Mouse (Mus musculus) kidney, embryonic 14.5 days (tissue): ENCODE measurements around the gene Smarcc1. TPM values are rescaled to one million over a fixed set of nuclear protein-coding genes. Genes with fewer than 3 reads are reported as not detected.

Source experiments
- ATAC-seq: fragments of 200-750 bp; cut with Nextera tagmentation; 2 replicates; pipeline ENCODE4 v1.8.0; 2017; ENCODE audit warnings: moderate number of reproducible peaks, mild to moderate bottlenecking, moderate TSS enrichment, moderate library complexity; ENCODE audit not compliant: low FRiP score, low TSS enrichment
- H3K27ac ChIP-seq: fragments of 300-500 bp; sonication (generic); 2 replicates; pipeline ENCODE4 v1.5.1; 2014; ENCODE audit warnings: low read depth, mild to moderate bottlenecking, low read length, moderate library complexity, mixed read lengths
- H3K27me3 ChIP-seq: fragments of 300-500 bp; sonication (generic); 2 replicates; pipeline ENCODE4 v1.6.1; 2014; ENCODE audit warnings: mild to moderate bottlenecking, low read length; ENCODE audit not compliant: control insufficient read depth, insufficient read depth
- H3K36me3 ChIP-seq: fragments of 300-500 bp; sonication (generic); 2 replicates; pipeline ENCODE4 v1.6.1; 2014; ENCODE audit warnings: low read length, mixed read lengths; ENCODE audit not compliant: control insufficient read depth, insufficient read depth
- H3K4me1 ChIP-seq: fragments of 300-500 bp; sonication (generic); 2 replicates; pipeline ENCODE4 v1.6.1; 2014; ENCODE audit warnings: low read length, mixed read lengths; ENCODE audit not compliant: control insufficient read depth, insufficient read depth
- H3K4me2 ChIP-seq: fragments of 300-500 bp; sonication (generic); replicated peaks from 2 replicates; pipeline ENCODE4 v1.6.1; 2014; ENCODE audit warnings: low read depth, mild to moderate bottlenecking, low read length
- H3K4me3 ChIP-seq: fragments of 300-500 bp; sonication (generic); 2 replicates; pipeline ENCODE4 v1.5.1; 2014; ENCODE audit warnings: mild to moderate bottlenecking, low read length
- H3K9ac ChIP-seq: fragments of 300-500 bp; sonication (generic); 2 replicates; pipeline ENCODE4 v1.6.1; 2014; ENCODE audit warnings: low read depth, mild to moderate bottlenecking, low read length, moderate library complexity
- H3K9me3 ChIP-seq: fragments of 300-500 bp; sonication (generic); 2 replicates; pipeline ENCODE4 v1.6.1; 2016; ENCODE audit warnings: low read length; ENCODE audit not compliant: control insufficient read depth
- WGBS: fragments of 180-500 bp; shearing (Covaris S2); extraction: QIAGEN DNeasy Blood & Tissue Kit; methylation state at CpG from one replicate; pipeline ENCODE4 v1.1.7; 2014; 5-methylcytosine and 5-hydroxymethylcytosine counted together
- microRNA-seq: library from miRNA; unstranded; fragments of <30 nt; microRNA quantifications from one replicate; pipeline ENCODE4, GENCODE M21; 2016
- polyA plus RNA-seq: library from polyadenylated mRNA; unstranded; fragments of >200 nt; fragmentation: Nextera tagmentation; extraction: Ambion mirVana; gene quantifications from 2 replicates; pipeline ENCODE4 v1.2.1, GENCODE M21; 2014

The Smarcc1 gene
- polyA plus RNA-seq, 1 experiment from 2014 or later, result 198 TPM

DNA sequence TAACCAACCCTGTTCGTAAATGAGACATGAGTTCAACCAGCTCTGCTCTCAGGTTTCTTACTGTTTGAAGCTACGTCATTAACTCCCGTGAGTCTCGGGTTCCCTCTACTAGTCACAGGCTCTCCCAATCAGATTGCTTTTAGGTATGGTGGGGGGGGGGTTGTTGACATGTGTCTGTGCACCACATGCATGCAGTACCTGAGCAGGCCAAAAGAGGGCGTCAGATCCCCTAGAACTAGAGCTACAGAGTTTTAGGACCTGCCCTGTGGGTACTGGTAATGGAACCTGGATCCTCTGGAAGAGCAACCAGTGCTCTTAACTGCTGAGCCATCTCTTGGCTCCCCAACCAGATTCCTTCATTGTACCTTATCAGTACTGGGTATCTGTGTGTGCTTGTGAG is 158.4 kb downstream of the Smarcc1 start:
- Histone ChIP-seq H3K9me3 (no peaks in the 10 kb centered on the region), H3K27ac (no peak overlapping the region), H3K4me2 (no peak overlapping the region), H3K36me3 (no peaks in the 10 kb centered on the region), H3K4me1 (no peaks in the 10 kb centered on the region), H3K4me3 (no peak overlapping the region), H3K9ac (no peak overlapping the region), H3K27me3 (no peaks in the 10 kb centered on the region)
- 47% methylated on average over 5 of the region's 5 CpGs for WGBS
- ATAC-seq, result no peak

DNA sequence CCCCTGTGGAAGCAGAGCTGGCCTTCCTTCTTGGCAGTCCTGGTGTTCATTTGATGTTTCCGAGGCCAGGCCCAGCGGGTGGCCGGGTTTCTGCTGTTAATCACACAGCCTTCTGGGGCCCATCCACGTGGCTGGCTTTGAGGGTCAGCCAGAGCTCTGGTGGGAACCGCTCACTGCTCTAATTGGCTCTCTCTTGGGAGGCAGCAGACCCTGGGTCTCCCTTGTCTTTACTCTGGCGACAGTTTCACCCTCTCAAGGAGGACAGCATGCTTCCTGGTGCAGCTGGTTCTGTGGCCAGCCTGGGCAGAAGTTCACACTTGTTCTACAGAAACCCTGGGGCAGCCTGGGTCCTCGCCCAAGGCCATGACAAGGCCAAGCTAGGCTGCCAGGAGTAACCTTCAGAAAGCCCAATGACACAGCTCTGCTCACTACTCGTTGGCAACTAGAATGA is 159.9 kb downstream of the Smarcc1 start:
- Histone ChIP-seq H3K4me3 (no peak overlapping the region), H3K27me3 (no peaks in the 10 kb centered on the region), H3K9me3 (no peaks in the 10 kb centered on the region), H3K9ac (no peak overlapping the region), H3K36me3 (no peaks in the 10 kb centered on the region), H3K4me2 (no peak overlapping the region), H3K27ac (no peak overlapping the region), H3K4me1 (no peaks in the 10 kb centered on the region)
- ATAC-seq, result no peak
- WGBS, result 59% methylated on average over 8 of the region's 8 CpGs

DNA sequence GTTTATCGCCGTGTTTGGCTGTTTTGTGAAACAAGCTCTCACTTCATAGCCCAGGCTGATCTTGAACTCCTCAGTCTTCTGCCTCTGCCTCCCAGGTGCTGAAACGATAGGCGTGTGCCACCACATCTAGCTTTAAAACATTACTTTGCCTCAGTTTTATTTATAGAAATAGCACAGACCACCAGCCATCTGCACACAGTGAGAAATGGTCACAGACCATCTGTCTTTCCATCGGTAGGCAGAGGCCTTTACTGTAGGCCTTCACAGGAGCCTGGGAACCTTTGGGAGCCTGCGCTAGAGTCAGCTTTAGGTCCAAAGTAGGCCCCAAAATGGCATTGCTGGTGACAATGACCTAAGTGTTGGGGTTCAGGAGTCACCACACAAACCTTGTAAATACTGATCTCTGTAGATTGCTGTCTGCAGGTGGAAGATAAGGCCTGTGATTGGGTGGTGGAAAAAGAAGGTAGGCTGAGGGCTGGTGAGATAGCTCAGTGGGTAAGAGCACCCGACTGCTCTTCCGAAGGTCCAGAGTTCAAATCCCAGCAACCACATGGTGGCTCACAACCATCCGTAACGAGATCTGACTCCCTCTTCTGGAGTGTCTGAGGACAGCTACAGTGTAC is 166.7 kb downstream of the Smarcc1 start:
- Histone ChIP-seq H3K4me3 (no peak overlapping the region), H3K9ac (no peak overlapping the region), H3K36me3 (no peaks in the 10 kb centered on the region), H3K27me3 (no peaks in the 10 kb centered on the region), H3K9me3 (no peaks in the 10 kb centered on the region), H3K4me2 (no peak overlapping the region), H3K27ac (no peak overlapping the region), H3K4me1 (no peaks in the 10 kb centered on the region)
- no peak for ATAC-seq
- WGBS, result 95% methylated on average over 8 of the region's 10 CpGs

DNA sequence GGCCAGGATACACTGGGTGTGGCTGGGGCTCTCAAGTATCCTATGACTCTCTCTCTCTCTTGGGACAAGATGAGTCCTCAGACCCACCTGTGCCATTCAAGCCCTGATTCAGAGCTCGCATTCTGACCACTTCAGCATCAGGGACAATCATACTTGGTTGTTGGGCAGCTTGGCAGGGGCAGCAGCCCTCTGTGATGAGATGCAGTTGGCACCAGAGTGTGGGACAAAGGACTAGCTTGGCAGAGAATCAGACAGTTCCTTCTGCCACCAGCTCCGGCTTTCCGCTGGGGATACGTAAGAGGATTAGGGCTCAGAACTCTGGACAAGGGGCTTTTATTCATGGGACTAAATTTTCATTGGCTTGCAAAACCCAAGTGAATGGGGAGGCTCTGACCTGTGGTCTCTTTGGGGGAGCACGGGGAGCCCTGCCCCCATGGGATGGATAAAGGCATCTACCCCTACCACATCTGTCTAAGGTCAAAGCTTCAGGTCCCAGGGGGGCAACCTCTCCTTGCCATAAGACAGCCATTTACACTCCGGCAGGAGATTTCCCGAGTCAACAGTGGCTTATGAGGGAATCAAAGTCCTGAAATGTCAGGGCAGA is 169.9 kb downstream of the Smarcc1 start:
- ATAC-seq, result no peak
- Histone ChIP-seq H3K4me1 (no peaks in the 10 kb centered on the region), H3K27ac (no peak overlapping the region), H3K27me3 (no peaks in the 10 kb centered on the region), H3K9ac (no peak overlapping the region), H3K36me3 (no peaks in the 10 kb centered on the region), H3K4me2 (no peak overlapping the region), H3K9me3 (no peaks in the 10 kb centered on the region), H3K4me3 (no peak overlapping the region)
- WGBS, result 81% methylated on average over 7 of the region's 7 CpGs

Small RNA genes lying within 50 kb of the gene (microRNA-seq; reads per million reads assigned to microRNA genes)
- 98.7 reads per million, percentile 53 among the genes with 10 or more reads in this experiment for gene Mir6236

Other genes with a start within 250 kb of the Smarcc1 start
- 21.1 and 31.6 TPM in 2 replicates for gene Cdc25a, start 242.1 kb upstream of the Smarcc1 start, polyA plus RNA-seq
- 35.1 and 54.6 TPM in 2 replicates for gene Map4, start 186.2 kb upstream of the Smarcc1 start, polyA plus RNA-seq
- 122 and 142 TPM in 2 replicates for gene Dhx30, start 122 bp downstream of the Smarcc1 start, polyA plus RNA-seq
- gene Cspg5, start 126.1 kb downstream of the Smarcc1 start, polyA plus RNA-seq, result 0.76 and 1.4 TPM in 2 replicates
- gene Elp6, start 187.5 kb downstream of the Smarcc1 start, polyA plus RNA-seq, result 32.3 and 33.8 TPM in 2 replicates
- gene Scap, start 215.6 kb downstream of the Smarcc1 start, polyA plus RNA-seq, result 33.0 and 37.5 TPM in 2 replicates